Mouse (Mus musculus) splenic B cell, adult 2 months (primary cell): ENCODE data around the gene Npas2.

Source experiments
- DNase-seq: peaks from one replicate; pipeline ENCODE4 v3.0.0-alpha.2; 2011; ENCODE audit warnings: low read depth, low spot score
- H3K27me3 ChIP-seq: 2 replicates; pipeline ENCODE4 v1.6.1; 2012; ENCODE audit warnings: mild to moderate bottlenecking, low read length, moderate library complexity, mixed read lengths; ENCODE audit not compliant: control insufficient read depth, poor library complexity, insufficient read depth, severe bottlenecking
- H3K36me3 ChIP-seq: 2 replicates; pipeline ENCODE4 v1.6.1; 2012; ENCODE audit warnings: mild to moderate bottlenecking, low read length, moderate library complexity, mixed read lengths; ENCODE audit not compliant: control insufficient read depth, poor library complexity, insufficient read depth, severe bottlenecking

The Npas2 gene

DNA sequence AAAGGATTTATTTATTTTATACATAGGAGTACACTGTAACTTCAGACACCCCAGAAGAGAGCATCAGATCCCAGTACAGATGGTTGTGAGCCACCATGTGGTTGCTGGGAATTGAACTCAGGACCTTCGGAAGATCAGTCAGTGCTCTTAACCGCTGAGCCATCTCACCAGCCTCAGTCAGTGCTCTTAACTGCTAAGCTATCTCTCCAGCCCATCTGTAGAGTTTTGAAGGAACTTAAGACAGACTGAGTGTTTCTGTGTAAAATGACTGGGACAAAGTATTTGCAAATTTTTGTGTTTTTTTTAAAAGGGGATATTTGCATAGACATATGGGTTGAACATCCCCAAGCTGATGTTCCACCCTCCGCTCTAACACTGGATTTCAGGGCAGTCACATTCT lies 206.6 kb downstream of the Npas2 start:
- Histone ChIP-seq H3K36me3 (no peaks in the 10 kb centered on the region), H3K27me3 (no peaks in the 10 kb centered on the region)
- DNase-seq = no peak

DNA sequence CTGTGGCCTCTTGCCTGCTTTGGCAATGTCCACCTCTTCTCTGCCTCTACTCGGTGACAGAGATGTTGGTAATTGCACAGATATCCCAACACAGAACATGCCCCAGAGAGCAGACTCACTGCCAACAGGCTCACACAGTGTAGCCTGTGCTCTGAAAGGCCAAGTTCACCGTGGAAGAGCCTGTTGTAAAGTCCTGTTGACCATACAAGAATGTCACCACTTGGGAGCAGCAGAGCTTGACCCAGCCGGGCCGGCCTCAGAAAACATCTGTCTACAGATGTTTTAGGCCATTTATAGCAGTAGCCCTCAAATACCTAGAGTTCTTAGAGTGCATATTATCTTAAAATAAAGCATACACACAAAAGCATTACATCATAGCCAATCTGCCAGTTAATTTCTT lies 213.6 kb downstream of the Npas2 start:
- DNase-seq = no peak
- Histone ChIP-seq H3K27me3 (no peaks in the 10 kb centered on the region), H3K36me3 (no peaks in the 10 kb centered on the region)

DNA sequence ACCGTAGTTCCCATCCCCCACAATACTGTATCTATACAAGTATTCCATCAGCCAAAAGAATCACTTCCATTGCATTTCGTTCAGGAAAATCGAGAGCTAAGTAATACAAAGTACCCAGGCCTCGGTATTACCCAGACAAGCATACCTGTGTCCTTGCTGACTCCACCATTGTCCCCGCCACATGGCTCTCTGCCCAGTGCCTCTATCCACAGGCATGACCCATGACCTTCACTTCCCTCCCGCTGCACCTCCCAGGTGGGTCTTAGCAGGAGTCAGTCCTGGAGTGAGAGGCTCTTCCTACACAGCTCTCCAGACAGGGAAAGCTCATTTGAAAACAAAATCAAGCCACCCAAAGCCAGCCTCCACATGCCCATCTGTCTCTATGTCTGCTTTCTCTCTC lies 214.6 kb downstream of the Npas2 start:
- no peak for DNase-seq
- Histone ChIP-seq H3K36me3 (no peaks in the 10 kb centered on the region), H3K27me3 (no peaks in the 10 kb centered on the region)

DNA sequence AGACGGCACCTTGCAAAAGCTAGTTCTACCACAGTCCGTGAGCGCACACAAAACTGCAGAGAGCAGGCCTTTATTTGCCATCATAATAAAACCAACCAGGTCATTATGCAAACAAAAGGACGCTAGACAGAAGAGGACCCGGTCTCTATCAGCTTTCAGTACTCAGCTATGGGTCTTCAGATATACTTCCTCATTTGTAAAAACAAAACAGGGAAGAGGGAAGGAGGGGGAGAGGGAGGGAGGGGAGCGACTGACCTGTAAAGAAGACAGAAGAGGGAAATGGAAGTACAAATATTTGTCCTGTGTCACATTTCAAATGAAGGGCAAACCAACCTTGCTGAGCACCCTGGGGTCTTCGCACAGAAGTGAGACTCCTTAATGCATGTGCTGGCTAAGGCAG lies 215.1 kb downstream of the Npas2 start:
- no peaks in the 10 kb centered on the region for H3K27me3 ChIP-seq
- H3K36me3 ChIP-seq = no peaks in the 10 kb centered on the region
- DNase-seq = peak; percentile 14

DNA sequence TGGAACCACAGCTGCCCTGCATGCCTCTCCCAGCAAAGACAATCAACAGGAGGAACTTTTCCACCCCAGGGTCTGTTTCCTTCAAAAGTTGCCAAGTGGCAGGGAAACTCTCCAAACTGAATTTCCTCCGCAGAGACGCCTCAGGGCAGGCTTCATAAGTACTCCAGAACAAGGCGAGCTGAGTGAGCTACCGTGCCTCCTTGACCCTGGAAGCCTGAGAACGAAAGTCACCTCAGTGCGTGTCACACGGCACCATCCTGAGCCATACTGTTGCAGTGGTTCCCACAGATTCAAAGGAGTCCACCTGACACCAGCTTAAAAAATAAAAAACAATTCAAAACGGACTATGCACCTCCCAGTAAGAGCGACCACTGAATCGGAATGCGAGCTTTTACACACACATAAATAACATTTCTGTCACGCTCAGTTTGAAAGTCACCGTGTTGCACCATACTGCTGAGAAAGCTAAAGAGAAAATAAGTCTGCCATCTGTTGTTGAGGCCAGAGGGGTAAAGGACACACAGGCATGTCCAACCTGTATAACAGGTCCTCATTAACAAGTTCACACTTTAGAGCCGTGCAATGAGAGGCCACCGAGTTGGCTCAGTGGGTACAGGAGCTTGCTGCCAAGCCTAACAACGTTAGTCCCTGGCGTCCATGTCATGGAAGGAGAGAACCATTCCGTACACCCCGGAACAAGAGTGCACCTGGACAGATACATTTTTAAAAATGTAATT lies 216.7 kb downstream of the Npas2 start:
- Histone ChIP-seq H3K36me3 (no peaks in the 10 kb centered on the region), H3K27me3 (no peaks in the 10 kb centered on the region)
- no peak for DNase-seq
